Mouse (Mus musculus) liver, adult (tissue): ENCODE data around the gene Arhgap35.

ENCODE experiments used
- GATA4 ChIP-seq: IDR thresholded peaks from 2 replicates; pipeline ENCODE4 v1.6.1; 2014; ENCODE audit warnings: mild to moderate bottlenecking, low read length; ENCODE audit not compliant: insufficient replicate concordance

Arhgap35 gene

DNA sequence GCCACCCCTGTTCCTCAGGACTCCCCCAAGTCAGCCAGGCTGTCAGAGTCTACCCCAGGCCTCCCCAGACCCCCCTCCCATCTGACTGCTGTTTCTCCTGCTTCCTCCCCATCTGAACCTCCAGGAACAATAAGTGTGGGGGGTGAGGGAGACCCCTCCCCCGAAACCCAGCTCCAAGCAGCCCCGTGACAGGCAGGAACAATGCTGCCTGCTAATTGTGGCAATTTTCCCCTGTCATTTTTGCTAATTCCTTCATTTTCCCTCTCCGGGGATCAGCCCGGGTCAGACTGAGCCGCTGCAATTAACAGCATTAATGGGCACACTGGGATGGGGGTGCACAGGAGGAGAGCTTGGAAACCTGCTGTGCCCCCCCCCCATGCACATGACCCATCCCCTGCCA lies 146.7 kb downstream of the Arhgap35 start:
- TF ChIP-seq GATA4: no peak

DNA sequence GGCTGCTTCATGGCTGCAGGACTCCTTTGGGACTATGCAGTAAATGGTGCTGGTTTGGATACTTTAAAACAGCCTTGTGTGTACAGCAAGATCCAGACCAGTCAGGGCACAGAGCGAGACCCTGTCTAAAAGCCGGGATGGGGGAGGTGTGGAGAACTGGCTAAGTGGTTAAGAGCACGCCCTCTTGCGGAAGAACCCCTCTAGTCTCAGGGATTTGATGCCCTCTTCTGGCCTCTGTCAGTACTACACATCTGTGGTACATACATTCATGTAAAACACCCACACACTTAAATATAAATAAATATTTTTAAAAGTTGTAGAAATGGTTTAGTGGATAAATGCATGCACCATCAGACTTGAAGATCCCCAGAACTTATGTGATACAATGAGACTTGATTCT lies 148.2 kb downstream of the Arhgap35 start:
- TF ChIP-seq GATA4: no peak

DNA sequence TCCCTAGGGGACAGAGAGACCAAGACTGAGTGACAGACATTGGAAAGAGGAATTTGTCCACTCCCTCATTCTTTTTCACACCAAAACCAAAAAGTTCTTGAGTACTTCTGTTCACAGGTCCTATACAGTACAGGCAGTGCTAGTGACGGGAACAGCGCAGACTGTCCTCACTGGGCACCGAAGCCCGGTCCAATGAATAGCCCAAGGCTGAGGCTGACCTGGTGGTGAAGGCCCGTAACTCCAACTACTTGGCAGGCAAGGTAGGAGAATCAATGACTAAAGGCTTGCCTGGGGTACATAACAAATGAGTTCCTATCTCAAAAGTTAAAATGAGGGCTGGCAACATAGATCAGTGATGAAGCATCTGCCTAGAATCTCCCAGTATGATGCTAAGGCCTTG lies 149.2 kb downstream of the Arhgap35 start:
- no peak for TF ChIP-seq GATA4

DNA sequence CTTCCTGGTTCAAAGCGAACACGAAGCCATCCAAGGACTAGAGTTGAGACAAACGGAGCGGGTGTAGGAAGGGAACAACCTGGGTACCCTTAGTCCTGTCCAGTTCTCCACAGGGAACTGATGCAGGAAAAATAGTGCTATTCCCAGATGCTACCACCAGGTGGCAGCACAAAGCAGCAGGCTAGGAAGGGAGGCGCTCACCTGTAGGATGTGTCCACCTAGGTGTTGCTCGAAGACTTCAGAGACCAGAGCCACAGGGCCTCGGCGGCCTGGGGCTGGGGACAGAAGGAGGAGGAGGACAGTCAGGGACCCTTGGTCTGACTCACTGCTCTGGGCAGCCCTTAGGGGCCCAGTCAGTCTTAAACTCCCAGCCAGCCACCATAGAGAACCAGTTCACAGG lies 149.6 kb downstream of the Arhgap35 start:
- TF ChIP-seq GATA4: no peak

DNA sequence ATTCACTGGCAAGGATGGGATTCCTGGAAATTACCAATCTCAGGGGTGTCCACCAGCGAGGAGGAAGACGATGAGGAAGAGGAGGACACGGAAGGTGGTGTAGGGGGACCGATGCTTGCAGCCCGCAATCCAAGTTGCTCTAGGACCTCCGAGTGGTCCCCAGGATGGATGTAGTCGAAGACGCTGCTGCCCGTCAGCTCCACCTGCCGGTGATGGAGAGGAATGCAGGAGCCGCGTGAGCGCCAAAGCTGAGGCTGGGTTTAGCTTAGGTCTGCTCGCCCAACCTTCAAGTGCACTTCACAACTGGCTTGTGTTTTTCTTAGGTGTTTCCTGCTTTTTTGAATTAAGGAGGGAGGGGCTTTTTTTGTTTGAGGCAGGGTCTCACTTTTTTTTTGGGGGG lies 151.6 kb downstream of the Arhgap35 start:
- no peak for TF ChIP-seq GATA4

DNA sequence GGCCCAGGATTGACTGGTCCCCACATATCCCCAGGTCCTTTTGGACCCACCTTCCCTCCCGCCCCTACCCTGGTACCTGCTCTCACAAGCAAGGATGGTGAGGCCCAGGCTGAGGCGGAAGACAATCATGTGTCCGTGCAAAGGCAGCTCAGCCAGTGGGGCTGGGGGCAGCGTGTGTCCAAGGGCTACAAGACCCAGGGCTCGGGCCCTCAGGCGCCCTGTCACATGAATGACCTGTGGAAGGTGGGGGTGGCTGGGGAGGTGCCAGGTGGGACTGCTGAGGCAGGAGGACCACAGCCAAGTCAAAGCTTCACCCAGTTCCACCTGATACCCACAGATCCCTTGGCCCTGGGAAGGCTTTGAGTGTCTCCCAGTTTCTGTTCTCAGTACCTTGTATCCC lies 153.1 kb downstream of the Arhgap35 start:
- no peak for TF ChIP-seq GATA4

DNA sequence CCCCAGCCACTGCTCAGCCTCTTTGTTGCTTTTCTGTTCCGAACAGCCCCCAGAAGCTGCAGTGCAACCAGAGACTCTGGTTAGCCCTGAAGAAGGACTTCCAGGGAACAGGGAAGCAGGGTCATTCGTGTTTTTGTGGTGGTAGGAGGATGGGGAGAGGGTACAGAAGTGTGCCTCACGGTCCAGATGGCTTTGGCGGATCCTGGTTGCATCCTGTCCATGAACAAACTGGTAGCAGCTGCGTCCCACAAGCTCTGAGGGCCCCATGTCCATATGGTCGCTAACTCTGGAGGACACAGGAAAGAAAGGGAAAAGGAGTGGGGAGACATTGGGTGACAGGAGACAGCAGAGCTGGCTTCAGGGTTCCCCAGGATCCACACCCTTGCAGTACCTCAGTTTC lies 153.6 kb downstream of the Arhgap35 start:
- TF ChIP-seq GATA4: no peak

DNA sequence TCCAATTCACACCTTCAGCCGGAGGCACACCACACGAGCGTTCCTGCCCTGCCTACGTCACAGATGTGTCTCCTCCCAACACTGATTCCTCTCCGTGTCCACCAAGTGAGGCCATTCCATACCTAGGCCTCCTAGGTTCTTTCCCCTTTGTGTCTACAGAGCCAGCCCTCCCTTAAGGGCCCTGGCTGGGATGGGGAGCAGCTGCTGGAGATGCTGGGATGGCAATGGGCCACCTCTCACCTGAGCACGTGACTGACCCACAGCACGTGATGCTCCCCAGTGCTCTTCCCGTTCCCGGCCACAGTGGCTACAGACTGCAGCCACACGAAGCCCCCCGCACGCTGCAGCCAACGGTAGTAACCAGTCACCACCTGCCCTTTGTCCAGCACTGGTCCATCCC lies 154.2 kb downstream of the Arhgap35 start:
- TF ChIP-seq GATA4: no peak

DNA sequence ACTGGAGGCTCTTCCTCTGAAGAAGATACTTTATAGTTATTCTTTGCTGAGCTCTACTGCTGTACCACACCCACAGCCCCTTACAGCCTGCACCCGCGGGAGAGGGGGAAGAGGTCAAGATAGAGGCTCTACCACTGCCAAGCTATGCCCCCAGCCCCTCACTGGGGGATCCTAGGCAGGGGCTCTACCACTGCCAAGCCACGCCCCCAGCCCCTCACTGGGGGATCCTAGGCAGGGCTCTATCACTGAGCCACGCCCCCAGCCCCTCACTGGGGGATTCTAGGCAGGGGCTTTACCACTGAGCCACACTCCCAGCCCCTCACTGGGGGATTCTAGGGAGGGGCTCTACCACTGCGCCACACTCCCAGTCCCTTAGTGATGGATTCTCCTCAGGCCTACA lies 158.5 kb downstream of the Arhgap35 start:
- no peak for TF ChIP-seq GATA4

DNA sequence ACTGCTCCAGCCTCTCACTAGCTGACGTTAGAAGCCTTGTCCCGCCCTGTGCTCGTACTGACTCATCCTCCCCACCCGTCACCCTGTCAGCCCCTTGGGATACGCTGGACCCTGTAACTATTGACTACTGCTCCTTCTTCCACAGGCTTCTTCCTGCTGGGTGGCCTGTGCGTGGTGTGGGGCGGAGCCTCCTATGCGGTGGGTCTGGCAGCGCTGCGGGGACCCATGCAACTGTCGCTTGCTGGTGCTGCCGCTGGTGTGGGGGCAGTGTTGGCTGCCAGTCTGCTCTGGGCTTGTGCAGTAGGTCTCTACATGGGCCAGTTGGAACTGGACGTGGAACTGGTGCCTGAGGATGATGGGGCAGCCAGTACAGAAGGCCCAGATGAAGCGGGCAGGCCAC lies 159.8 kb downstream of the Arhgap35 start:
- no peak for TF ChIP-seq GATA4

DNA sequence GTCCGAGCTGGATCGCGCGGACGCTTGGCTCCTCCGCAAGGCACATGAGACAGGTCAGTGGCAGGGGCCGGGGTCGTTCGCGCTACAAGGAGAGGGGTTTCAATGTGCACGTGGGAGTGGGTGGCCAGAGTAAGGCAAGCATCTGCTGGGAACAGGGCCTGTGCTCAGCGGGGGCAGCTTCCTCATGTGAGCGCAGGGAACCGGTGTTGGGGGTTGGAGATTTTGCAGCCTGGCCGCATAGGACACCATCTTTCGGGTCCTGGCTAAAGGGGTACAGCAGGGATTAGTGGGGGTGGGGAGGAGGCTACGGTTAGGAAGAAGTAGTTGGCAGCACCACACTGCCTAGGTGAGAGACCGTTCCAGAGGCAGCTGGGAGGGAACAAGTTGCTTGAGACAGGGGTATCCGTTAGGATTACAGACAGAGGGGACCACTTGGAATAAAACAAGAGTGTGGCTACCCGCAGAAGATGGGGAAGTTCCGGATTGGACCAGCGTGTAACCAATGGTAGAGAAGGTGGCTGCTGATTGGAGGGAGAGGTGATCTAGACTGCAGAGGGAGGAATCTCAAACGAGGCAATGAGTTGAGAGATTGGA lies 161.6 kb downstream of the Arhgap35 start:
- TF ChIP-seq GATA4: no peak

DNA sequence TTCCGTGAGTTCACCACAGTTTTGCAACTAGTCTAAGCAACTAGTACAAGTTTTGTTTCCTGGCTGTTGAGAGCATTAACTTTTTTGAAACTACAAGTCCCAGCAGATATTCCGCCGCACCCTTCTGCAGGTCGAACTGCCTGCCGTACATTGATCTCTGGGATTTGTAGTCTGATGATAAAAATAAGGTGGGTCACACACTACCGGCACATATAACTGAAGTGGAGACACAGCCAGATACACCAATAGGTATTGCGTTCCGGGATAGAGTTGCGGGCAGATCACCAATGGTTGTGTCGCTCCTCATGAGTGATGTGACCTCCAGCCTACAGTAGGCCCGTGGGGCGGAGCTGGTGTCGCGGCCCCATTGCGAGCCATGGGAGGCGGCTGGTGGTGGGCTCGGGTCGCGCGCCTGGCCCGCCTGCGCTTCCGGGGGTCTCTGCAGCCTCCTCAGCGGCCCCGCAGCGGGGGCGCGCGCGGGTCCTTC lies 162.2 kb downstream of the Arhgap35 start, which contains the start of gene Tmem160:
Gene Tmem160 (plus strand): TSS at position 193 of the 487 bp plus-strand sequence.
- no peak; the same call in 1 of the 2 replicates for TF ChIP-seq GATA4

DNA sequence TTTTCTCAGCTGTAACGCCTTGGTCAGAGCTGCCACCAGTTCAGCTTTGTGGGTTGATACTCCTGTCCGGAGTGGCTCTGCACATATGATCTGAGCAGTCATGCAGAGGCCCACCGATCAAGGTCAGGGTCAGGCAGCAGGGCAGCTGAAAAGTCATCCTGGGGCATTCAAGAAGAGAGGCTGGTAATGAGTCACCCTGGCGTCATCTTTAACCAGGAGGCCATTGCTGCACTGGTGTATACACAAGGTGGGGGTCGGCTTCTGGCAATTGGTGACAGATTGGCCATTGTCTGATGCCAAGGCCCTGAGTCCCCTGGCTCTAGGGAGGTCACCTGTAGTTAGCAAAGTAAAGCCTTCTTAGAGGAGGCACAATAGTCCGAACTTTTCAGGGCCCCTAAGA lies 163.1 kb downstream of the Arhgap35 start:
- no peak for TF ChIP-seq GATA4
